Mouse (Mus musculus) liver, postnatal 0 days (tissue): ENCODE measurements around the gene Per2.

Experiments used
- CTCF ChIP-seq: sonication (generic); IDR thresholded peaks from 2 replicates; pipeline ENCODE4 v1.5.1; 2016; ENCODE audit warnings: antibody characterized with exemption, low read depth
- EP300 ChIP-seq: IDR thresholded peaks from 2 replicates; pipeline ENCODE4 v1.6.1; 2016; ENCODE audit warnings: antibody characterized with exemption, low read depth, mild to moderate bottlenecking

GRCm38 (mm10) chr1:91381091-91381471 lies 78.0 kb downstream of the Per2 start:
- TF ChIP-seq CTCF (no peak), EP300 (no peak)
